Mouse (Mus musculus): ENCODE measurements around the gene Gipc1.

Gene Gipc1

GRCm38 (mm10) chr8:83672936-83673335, 20.5 kb downstream of the Gipc1 start:
- no peak for ATAC-seq (ENCODE audit: insufficient number of reproducible peaks, low FRiP score, low TSS enrichment)

DNA sequence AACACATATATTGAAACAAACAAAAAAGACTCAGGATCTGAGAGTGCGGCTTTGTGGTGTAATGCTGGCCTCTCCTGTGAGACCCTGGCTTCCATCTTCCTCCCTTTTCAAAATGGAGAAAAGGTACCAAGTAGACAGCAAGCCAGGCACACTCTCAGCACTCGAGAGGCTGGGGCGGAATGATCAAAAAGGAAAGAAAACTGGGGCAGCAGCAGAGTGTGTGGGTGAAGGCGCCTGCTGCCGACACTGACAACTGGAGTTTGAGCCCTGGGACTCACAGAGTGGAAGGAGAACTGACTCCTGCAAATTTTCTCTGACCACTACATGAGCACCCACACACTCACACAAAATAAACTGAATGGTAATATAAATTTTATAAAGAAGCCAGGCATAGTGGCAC, 22.0 kb downstream of the Gipc1 start:
- ATAC-seq (ENCODE audit: insufficient number of reproducible peaks, low FRiP score, low TSS enrichment) = no peak

DNA sequence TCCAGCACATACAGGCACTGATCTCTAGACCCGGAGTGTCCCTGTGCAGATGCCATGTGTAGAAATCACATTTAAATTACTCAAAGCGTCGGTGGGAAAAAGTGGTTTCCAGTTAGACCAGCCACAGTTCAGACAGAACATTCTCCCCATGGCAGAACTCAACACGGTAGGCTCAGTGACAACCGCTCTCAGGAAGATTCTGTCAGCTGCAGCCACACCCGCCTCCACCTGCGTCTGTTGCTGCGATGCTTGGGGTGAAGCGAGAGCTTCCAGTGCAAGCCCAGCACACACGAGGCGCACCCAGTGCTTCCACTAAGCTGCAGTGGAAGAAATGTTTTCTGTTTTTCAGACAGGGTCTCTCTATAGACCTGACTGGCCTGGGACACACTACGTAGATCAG, 27.4 kb downstream of the Gipc1 start:
- no peak for ATAC-seq (ENCODE audit: insufficient number of reproducible peaks, low FRiP score, low TSS enrichment)

GRCm38 (mm10) chr8:83680603-83681002, 28.1 kb downstream of the Gipc1 start:
- no peak for ATAC-seq (ENCODE audit: insufficient number of reproducible peaks, low FRiP score, low TSS enrichment)

DNA sequence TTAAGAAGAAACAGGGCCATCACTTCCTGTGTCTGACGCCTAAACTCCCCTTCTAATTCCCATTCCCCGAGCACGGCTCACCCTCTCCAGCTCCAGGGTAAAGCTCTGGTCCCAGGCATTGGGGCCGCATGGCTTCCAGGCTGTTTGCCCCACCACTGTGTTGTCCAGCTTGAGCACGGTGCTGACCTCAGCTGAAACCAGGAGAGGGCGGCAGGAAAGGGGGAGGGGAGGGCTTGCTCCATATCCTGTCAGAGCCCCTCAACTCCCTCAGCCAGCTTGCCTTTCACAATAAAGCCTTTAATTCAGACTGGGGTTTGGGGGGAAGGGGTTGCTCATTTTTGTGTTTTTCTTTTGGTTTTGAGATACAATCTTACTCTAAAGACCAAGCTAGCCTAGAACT, 28.6 kb downstream of the Gipc1 start:
- ATAC-seq (ENCODE audit: insufficient number of reproducible peaks, low FRiP score, low TSS enrichment) = no peak

DNA sequence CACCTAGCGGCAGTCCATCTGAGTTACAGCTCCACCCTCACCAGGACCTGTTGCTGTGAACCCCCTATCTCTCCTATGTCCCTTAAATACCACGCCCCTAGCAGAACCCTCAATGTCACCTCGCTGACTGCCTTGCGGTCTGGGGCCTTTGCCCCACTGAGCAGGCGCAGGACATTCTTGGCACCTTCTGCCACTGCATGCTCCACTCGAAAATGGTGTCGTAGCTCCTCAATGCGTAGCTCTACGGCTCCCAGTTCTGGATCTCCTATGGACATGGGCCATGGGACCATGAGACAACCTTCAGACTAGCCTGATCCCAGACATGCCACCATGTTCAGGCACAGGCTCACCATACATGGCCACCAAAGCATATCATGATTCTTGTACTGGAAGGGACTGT, 32.0 kb downstream of the Gipc1 start:
- no peak for ATAC-seq (ENCODE audit: insufficient number of reproducible peaks, low FRiP score, low TSS enrichment)

DNA sequence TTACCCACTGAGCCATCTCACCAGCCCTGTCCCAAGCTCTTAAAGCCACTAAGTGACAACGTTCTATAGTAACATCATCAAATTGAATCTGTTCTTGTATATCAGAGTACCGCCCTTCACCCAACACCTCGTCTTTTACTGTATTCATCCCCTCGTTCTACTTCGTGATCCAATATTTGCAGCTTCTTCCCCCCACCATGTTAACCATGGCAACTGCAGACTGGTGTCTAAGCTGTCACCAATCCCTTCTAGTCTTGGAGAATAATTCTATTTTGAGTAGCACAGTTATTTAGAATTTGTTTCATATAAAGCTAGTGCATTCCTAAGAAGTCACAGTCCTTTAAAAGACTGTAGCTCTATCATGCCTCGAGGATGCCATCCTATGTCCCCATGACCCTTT, 36.8 kb downstream of the Gipc1 start:
- ATAC-seq (ENCODE audit: insufficient number of reproducible peaks, low FRiP score, low TSS enrichment) = no peak

GRCm38 (mm10) chr8:83693609-83694236, 41.2 kb downstream of the Gipc1 start:
- no peak for ATAC-seq (ENCODE audit: insufficient number of reproducible peaks, low FRiP score, low TSS enrichment)

DNA sequence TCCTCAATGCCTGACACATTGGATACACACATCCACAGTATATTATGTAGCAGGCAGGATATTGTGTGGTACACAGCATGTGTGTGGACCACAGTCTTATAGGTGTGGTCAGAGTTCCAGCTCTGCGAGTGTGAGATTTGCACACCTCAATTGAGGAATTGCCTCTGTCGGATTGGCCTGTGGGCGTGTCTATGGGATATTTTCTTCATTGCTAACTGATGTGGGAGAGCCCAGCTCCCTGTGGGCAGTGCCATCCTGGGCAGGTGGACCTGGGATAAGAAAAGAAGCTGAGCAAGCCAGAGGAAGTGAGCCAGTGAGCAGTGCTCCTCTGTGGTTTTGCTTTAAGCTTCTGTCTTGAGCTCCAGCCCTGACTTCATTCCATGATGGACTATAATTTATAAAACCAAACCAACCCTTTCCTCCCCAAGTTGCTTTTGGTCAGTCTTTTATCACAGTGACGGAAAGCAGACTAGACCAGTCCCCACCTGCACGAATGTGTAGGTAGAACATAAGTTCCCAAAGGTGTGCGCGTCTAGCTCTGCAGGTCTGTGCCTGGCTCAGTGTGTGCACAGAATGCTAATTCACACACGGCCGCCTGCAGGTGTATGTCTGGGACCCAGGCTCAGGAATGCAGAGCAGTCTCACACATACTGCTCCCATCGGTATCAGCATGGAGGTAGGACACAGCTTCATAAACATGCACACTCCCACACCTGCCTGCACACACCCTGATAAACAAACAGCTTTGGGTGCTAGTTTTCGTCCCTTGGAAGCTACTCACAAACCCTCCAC, 42.1 kb downstream of the Gipc1 start:
- no peak for ATAC-seq (ENCODE audit: insufficient number of reproducible peaks, low FRiP score, low TSS enrichment)

DNA sequence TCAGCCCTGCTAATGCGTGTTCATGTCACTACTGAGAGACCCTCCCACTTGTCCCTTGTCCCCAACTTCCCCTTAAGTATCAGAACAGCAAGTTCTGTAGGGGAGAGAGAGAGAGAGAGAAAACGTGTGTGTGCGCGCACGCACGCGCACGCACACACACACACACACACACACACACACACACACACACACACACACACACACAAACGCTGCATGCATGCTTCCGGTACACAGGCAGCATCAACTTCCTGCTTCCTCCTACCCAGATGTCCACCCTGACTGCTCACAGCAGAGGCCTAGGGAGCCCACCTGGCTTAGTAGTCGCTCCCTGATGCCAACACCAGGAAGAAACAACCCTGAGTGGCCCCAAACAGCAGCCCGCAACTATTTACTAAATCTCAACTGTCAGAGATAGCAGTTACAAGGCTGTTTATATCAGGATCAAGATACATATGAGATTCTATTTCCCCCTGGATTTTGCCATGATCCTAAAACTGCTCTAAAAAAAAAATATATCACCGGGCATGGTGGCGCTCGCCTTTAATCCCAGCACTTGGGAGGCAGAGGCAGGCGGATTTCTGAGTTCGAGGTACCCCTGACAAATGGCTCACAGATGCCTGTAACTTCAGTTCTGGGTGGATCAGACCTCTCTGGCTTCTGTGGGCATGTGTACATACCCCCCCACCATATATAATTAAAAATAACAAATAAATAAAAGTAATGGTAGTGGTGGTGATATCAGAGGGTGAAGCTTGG, 43.1 kb downstream of the Gipc1 start:
- no peak for ATAC-seq (ENCODE audit: insufficient number of reproducible peaks, low FRiP score, low TSS enrichment)

DNA sequence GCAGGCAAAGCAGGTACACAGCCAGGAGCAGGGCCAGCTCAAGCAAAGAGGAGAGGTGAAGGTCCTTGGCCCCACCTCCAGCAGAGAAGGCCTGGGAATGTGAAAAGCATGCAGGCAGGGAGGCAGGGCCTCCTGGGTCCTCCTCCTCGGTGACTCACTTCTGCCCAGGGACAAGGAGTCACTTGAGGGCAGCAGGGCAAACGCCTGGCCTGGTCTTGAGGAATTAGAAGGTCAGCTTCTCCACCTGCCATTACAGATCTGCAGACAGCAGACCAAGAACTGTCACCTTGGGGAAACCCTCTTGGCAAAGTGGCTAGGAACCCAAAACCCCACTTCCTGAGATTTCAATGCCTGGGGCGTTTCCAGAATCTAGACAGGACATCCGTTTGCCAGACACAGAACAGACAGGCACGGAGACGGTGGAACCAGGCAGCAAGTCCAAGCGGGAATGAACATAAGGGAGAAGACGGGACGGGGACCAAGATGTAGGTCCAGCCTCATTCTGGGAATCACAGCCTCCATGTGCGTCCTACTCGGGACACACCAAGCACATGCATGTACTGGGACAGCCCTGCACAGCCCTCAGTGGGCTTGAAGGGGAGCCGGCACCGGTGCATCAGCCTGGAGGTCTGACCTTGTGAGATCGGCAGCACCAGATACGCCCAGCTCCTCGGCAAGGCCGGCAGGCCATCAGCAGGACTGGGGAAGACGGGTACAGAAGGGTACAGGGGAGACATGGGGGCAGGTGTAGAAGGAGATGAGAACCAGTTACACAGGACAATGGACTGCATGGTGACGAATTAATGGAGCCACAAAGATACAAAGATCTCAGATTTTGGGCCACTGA, 45.1 kb downstream of the Gipc1 start:
- no peak for ATAC-seq (ENCODE audit: insufficient number of reproducible peaks, low FRiP score, low TSS enrichment)

DNA sequence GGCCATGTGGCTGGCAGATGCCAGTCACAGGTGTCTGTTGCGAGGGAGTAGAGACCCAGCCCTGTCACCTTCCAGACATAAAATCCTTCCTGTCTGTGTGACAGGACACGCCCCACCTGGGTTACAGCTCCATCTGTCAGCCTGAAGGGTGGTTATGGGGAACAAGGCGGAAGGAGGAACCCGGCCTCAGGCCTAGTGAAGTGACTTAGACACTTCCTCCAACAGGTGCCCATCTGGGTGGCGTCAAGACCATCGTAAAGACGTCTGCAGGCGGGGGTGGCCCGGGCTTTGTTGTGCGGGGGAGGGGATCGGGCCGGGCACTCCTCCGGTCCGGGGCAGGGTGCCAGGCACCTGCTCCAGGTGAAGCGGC, 45.8 kb downstream of the Gipc1 start:
- ATAC-seq (ENCODE audit: insufficient number of reproducible peaks, low FRiP score, low TSS enrichment) = peak; percentile 41; the same call in 1 of the 2 replicates

- ATAC-seq (ENCODE audit: insufficient number of reproducible peaks, low FRiP score, low TSS enrichment) = peak; percentile 77
These were observed 46.4 kb downstream of the Gipc1 start, which contains the start of gene Pkn1 for GRCm38 (mm10) chr8:83698661-83699453. Gene Pkn1 (minus strand): TSS chr8:83699179.

DNA sequence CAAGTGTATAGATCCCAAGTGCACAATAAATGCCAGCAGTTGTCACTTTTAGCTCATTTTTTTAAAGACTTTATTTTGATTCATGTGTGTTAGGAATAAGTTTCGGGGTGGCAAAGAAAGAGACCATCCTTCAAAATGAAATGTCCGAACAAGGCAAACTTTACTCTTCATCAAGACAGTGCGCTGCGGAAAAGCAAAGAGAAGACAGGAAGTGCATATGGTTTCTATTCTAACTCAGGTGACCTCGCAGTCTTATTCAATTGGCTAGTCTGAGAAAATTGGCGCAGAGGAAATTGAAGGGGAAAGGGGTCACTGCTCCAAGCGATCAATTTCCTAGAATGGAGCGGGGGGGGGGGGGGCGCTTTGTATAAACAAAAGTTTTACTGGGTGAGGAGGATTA, 47.1 kb downstream of the Gipc1 start:
- no peak for ATAC-seq (ENCODE audit: insufficient number of reproducible peaks, low FRiP score, low TSS enrichment)

- ATAC-seq (ENCODE audit: insufficient number of reproducible peaks, low FRiP score, low TSS enrichment) = no peak
These were observed 48.1 kb downstream of the Gipc1 start for GRCm38 (mm10) chr8:83700423-83701085.

DNA sequence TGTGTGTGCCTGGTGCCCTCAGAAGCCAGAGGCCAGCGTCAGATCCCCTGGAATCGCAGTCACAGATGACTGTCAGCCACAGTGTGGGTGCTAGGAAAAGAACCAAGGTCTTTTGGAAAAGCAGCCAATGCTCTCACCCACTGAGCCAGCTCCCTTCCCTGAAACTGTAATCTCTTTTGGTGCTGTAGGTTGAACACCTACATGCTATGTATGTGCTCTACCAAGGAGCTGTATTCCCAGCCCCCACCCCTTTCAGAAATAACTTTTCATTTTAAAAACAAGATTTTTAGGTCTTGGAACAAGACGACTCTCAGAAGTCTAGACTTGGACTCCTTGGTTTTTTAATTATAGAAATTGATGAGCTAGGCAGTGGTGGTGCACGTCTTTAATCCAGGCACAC, 50.9 kb downstream of the Gipc1 start:
- no peak for ATAC-seq (ENCODE audit: insufficient number of reproducible peaks, low FRiP score, low TSS enrichment)

DNA sequence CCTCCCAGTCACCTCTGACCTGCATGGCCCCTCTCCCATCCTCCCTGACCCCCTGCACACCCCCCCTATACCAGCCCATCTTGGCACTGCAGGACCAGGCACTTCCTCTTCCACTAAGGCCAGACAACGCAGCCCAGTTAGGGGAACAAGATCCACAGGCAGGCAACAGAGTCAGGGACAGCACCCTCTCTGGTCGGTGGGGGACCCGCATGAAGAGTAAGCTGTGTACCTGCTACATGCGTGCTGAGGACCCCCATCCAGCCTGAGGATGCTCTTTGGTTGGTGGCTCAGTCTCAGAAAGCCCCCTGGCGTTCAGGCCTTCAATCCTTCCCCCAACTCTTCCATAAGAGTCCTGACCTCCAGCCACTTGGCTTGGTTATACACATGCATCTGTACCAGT, 53.9 kb downstream of the Gipc1 start:
- ATAC-seq (ENCODE audit: insufficient number of reproducible peaks, low FRiP score, low TSS enrichment) = no peak

DNA sequence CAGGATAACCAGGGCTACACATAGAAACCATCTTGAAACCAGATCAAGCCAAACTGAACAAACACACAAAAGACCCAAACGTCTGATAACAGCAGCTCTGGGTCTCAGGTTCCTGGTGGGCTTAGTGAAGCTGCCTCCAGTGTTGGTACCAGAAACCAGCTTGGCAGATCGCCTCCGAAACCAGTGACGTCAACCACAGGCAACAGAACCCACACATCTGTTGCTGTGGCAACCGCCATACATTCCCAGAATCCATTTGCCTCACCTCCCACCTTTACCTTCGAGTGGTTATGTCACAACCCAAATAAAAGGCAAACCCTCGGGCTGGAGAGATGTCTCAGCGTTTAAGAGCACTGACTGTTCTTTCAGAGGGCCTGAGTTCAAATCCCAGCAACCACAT, 55.1 kb downstream of the Gipc1 start:
- ATAC-seq (ENCODE audit: insufficient number of reproducible peaks, low FRiP score, low TSS enrichment) = no peak
